Mouse (Mus musculus) CD4-positive, CD25-positive, alpha-beta regulatory T cell, adult 2 months (primary cell): ENCODE measurements around the gene Pip5kl1.

ENCODE experiments used
- DNase-seq: peaks from one replicate; pipeline ENCODE4 v3.0.0-alpha.2; 2012; ENCODE audit warnings: low read depth, low spot score

Pip5kl1 gene

GRCm38 (mm10) chr2:32585149-32585714, 10.6 kb downstream of the Pip5kl1 start:
- DNase-seq: no peak

GRCm38 (mm10) chr2:32586871-32587351, 12.3 kb downstream of the Pip5kl1 start, which contains the start of gene St6galnac4:
Gene St6galnac4 (plus strand): TSS chr2:32587095.
- DNase-seq: peak; percentile 98

- peak; percentile 71 for DNase-seq
Observed at GRCm38 (mm10) chr2:32587731-32588321, 13.2 kb downstream of the Pip5kl1 start.

GRCm38 (mm10) chr2:32589213-32589795, 14.7 kb downstream of the Pip5kl1 start:
- no peak for DNase-seq

- DNase-seq: no peak
Observed at GRCm38 (mm10) chr2:32590224-32590623, 15.6 kb downstream of the Pip5kl1 start.

GRCm38 (mm10) chr2:32591249-32591648, 16.7 kb downstream of the Pip5kl1 start:
- no peak for DNase-seq

- DNase-seq: no peak
Observed at GRCm38 (mm10) chr2:32596725-32597124, 22.1 kb downstream of the Pip5kl1 start.

- DNase-seq: no peak
Observed at GRCm38 (mm10) chr2:32597248-32597647, 22.7 kb downstream of the Pip5kl1 start.

- no peak for DNase-seq
Observed at GRCm38 (mm10) chr2:32597699-32598098, 23.1 kb downstream of the Pip5kl1 start.

GRCm38 (mm10) chr2:32598506-32598905, 23.9 kb downstream of the Pip5kl1 start:
- DNase-seq: no peak

- DNase-seq: no peak
Observed at GRCm38 (mm10) chr2:32599409-32599808, 24.8 kb downstream of the Pip5kl1 start, which contains the start of gene St6galnac6. Gene St6galnac6 (plus strand): TSS chr2:32599709.

GRCm38 (mm10) chr2:32601417-32602065, 26.9 kb downstream of the Pip5kl1 start:
- DNase-seq: peak; percentile 68

- DNase-seq: peak; percentile 91
Observed at GRCm38 (mm10) chr2:32602600-32603054, 28.0 kb downstream of the Pip5kl1 start.

- no peak for DNase-seq
Observed at GRCm38 (mm10) chr2:32604631-32605030, 30.0 kb downstream of the Pip5kl1 start.

- peak; percentile 82 for DNase-seq
Observed at GRCm38 (mm10) chr2:32606161-32607142, 31.9 kb downstream of the Pip5kl1 start.

- peak; percentile 70 for DNase-seq
Observed at GRCm38 (mm10) chr2:32607262-32607947, 32.8 kb downstream of the Pip5kl1 start.

GRCm38 (mm10) chr2:32608141-32608777, 33.7 kb downstream of the Pip5kl1 start:
- peak; percentile 44 for DNase-seq

- no peak for DNase-seq
Observed at GRCm38 (mm10) chr2:32608778-32609435, 34.3 kb downstream of the Pip5kl1 start.

- peak; percentile 36 for DNase-seq
Observed at GRCm38 (mm10) chr2:32610610-32611229, 36.1 kb downstream of the Pip5kl1 start.
